Mouse (Mus musculus): ENCODE measurements at regions not wholly inside any gene's neighbourhood (a gene's known extent, or its start where the extent isn't known, plus 50 kb on each side); places are given as distances from the start of the nearest gene placed in this dataset.

DNA sequence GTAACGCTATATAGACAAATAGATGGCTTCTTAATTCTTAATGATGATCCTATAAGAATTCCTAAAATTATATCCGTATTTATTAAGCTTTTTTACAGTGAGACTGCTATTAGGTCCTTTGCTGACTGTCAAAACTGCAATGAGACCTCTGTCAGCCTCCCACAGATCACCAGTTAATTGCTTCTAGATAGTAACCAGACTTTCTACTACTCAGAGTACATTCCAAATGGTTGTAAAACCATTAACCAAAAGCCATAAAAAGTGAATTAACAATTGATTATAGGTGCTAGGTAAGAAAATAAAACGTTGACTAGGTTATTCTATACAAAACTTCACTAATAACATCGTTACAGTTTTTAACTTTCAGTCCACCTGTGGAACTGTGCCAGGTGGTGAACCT is 498.7 kb upstream of the N6amt1 start:
- TF ChIP-seq CTCF (conservative IDR thresholded peaks at IDR 0.05; ENCODE audit: insufficient read depth, insufficient read length, low read depth, low read length) (no peak), POLR2A (IDR thresholded peaks at IDR 0.05; ENCODE audit: low read depth, low read length) (no peak)

Data from kidney, adult 2 months (tissue).